Mouse (Mus musculus): ENCODE measurements around the gene Dpp9. TPM values are rescaled to one million over a fixed set of nuclear protein-coding genes. Genes with fewer than 3 reads are reported as not detected.
A peak's percentile ranks its signal among the peaks of the same experiment; 100 is the strongest.

Gene Dpp9
- polyA plus RNA-seq, 1 experiment from 2014 or later, result 28.5 TPM

- Histone ChIP-seq H3K4me1 (peaks cover 5% of the 10 kb centered on the region; the same call in 1 of the 2 replicates), H3K4me3 (no peak overlapping the region), H3K27ac (no peak overlapping the region), H3K4me2 (no peak overlapping the region), H3K9me3 (replicated peaks) (no peaks in the 10 kb centered on the region), H3K36me3 (no peaks in the 10 kb centered on the region), H3K9ac (no peak overlapping the region), H3K27me3 (replicated peaks) (peaks cover 12% of the 10 kb centered on the region)
- ATAC-seq, result no peak; the same call in 1 of the 2 replicates
- 11% methylated on average over 1 of the region's 1 CpGs for WGBS (ENCODE audit: insufficient replicate concordance)
These were observed 6.2 kb upstream of the Dpp9 start for GRCm38 (mm10) chr17:56224916-56225315.

- no peak overlapping the region for H3K4me3 ChIP-seq
- no peaks in the 10 kb centered on the region for H3K9me3 ChIP-seq (replicated peaks)
- H3K36me3 ChIP-seq, result peaks cover 10% of the 10 kb centered on the region; the same call in 1 of the 2 replicates
- H3K4me1 ChIP-seq, result peaks cover 39% of the 10 kb centered on the region
- WGBS (ENCODE audit: insufficient replicate concordance), result 38% methylated on average over 3 of the region's 3 CpGs
- no peaks in the 10 kb centered on the region; the same call in 1 of the 2 replicates for H3K27me3 ChIP-seq (replicated peaks)
- peak overlapping the region; percentile 85; the same call in 1 of the 2 replicates for H3K27ac ChIP-seq
- no peak overlapping the region for H3K9ac ChIP-seq
- ATAC-seq, result no peak
- H3K4me2 ChIP-seq, result peak overlapping the region; percentile 88
These were observed 1.1 kb upstream of the Dpp9 start for GRCm38 (mm10) chr17:56219805-56220204.

DNA sequence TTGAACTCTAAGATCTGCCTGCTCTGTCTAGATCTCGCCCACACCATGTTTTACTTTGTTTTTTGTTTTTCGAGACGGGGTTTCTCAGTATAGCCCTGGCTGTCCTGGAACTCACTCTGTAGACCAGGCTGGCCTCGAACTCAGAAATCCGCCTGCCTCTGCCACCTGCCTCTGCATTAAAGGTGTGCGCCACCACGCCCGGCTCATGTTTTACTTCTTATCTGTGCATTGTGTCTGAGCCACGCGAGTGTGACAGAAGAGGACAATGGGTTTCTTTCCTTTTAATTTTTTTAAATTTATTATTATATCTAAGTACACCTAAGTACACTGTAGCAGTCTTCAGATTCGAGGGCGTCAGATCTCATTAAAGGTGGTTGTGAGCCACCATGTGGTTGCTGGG lies 546 bp upstream of the Dpp9 start:
- peak overlapping the region; percentile 85 for H3K27ac ChIP-seq
- 27% methylated on average over 12 of the region's 12 CpGs for WGBS (ENCODE audit: insufficient replicate concordance)
- ATAC-seq, result no peak

DNA sequence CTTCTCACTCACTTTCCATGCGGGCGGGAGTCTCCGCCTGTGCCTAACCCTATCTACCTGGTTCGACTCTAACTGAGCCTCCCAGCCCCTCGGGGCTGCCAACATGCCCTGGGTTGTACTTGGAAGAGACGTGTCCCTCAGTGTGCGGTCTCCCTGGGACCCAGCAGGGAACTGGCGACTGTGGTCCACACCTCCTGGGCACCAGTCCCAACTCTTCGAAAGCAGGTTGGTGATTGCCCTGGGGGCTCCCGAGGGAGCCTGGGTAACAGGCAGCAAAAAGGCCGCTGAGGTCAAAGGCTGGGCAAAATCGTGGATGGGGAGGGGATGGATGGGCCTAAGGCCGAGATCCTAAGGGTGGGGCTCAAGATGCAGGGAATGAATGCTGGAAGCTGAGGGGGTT lies 1.0 kb downstream of the Dpp9 start:
- peak overlapping the region; percentile 87 for H3K9ac ChIP-seq
- H3K4me2 ChIP-seq, result peak overlapping the region; percentile 88
- peaks cover 12% of the 10 kb centered on the region; the same call in 1 of the 2 replicates for H3K36me3 ChIP-seq
- H3K4me3 ChIP-seq, result peak overlapping the region; percentile 83
- H3K27me3 ChIP-seq (replicated peaks), result no peaks in the 10 kb centered on the region; the same call in 1 of the 2 replicates
- ATAC-seq, result no peak
- H3K4me1 ChIP-seq, result peaks cover 47% of the 10 kb centered on the region
- 62% methylated on average over 13 of the region's 13 CpGs for WGBS (ENCODE audit: insufficient replicate concordance)
- H3K27ac ChIP-seq, result no peak overlapping the region
- no peaks in the 10 kb centered on the region for H3K9me3 ChIP-seq (replicated peaks)

More for the DNA sequence above, 546 bp upstream of the Dpp9 start:
- Histone ChIP-seq H3K9ac (peak overlapping the region; percentile 87), H3K36me3 (peaks cover 10% of the 10 kb centered on the region; the same call in 1 of the 2 replicates), H3K4me3 (peak overlapping the region; percentile 83), H3K4me2 (peak overlapping the region; percentile 88), H3K4me1 (peaks cover 38% of the 10 kb centered on the region), H3K27me3 (replicated peaks) (no peaks in the 10 kb centered on the region; the same call in 1 of the 2 replicates), H3K9me3 (replicated peaks) (no peaks in the 10 kb centered on the region)

DNA sequence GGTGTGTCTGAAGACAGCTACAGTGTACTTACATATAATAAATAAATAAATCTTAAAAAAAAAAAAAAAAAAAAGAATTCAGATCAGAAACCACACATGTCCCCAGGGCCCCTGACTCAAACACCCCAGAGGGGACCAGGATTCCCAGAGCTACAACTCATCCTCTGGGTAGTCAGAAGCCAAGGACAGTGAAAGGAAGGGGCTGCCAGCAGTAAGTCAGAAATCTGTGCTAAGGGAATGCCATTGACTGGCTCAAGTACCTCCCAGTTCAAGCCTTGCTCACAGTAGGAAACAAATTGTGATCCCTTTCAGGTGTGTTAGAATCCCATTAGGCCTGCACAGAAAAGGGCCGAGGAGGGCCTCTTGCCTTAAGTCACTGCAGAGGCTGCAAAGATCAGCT lies 4.5 kb downstream of the Dpp9 start:
- Histone ChIP-seq H3K4me2 (no peak overlapping the region), H3K4me1 (peaks cover 50% of the 10 kb centered on the region)
- 71% methylated on average over 1 of the region's 1 CpGs for whole genome bisulfite sequencing (ENCODE audit: insufficient replicate concordance)

DNA sequence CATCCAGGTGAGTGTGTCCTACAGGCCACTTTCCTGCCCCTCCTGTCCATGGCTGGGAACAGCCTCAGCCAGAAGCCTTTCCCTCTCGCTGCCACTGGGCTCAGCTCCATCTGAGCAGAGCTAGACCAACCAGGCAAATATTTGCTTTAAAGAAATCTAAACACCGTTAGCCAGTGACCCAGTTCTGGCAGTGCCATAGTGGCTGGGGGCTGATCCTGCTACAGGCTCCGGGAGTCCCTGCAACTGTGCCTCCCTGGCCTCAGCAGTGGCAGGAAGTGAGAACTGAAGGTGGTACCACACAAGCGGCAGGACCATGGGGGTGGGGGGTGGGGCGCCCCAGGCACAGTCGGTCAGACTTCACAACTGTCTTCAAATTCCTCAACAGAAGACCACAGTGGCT lies 6.0 kb downstream of the Dpp9 start:
- 31% methylated on average over 6 of the region's 6 CpGs for WGBS (ENCODE audit: insufficient replicate concordance)
- Histone ChIP-seq H3K27me3 (replicated peaks) (no peaks in the 10 kb centered on the region), H3K27ac (peak overlapping the region; percentile 53), H3K4me3 (no peak overlapping the region), H3K9ac (no peak overlapping the region), H3K9me3 (replicated peaks) (no peaks in the 10 kb centered on the region), H3K36me3 (peaks cover 56% of the 10 kb centered on the region), H3K4me1 (peaks cover 40% of the 10 kb centered on the region), H3K4me2 (peak overlapping the region; percentile 10; the same call in 1 of the 2 replicates)
- ATAC-seq, result peak; percentile 44

More for the DNA sequence above, 4.5 kb downstream of the Dpp9 start:
- Histone ChIP-seq H3K9ac (no peak overlapping the region), H3K27ac (no peak overlapping the region), H3K4me3 (no peak overlapping the region), H3K27me3 (replicated peaks) (no peaks in the 10 kb centered on the region), H3K9me3 (replicated peaks) (no peaks in the 10 kb centered on the region), H3K36me3 (peaks cover 40% of the 10 kb centered on the region)
- no peak for ATAC-seq

DNA sequence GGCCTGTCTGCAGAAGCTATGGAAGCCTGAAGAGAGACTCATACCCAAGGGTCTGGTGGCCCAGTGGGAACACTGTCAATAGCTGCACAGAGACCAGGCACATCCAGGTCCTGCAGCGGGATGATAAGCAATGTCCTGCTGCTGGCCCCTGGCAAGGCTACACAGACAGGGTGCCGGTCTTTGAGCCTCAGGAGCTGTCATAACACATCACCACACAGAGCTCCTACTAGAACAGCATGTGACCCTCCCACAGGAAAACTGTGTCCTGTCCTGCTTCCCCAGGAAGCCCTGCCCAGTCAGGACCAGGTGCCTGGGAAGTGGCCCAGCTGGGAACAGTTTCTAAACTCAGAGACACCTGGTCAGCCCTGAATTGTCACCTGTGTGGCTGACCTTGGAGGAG lies 7.6 kb downstream of the Dpp9 start:
- WGBS (ENCODE audit: insufficient replicate concordance), result 80% methylated on average over 2 of the region's 2 CpGs
- H3K4me3 ChIP-seq, result no peak overlapping the region
- peaks cover 35% of the 10 kb centered on the region for H3K4me1 ChIP-seq
- H3K9ac ChIP-seq, result no peak overlapping the region
- peaks cover 72% of the 10 kb centered on the region for H3K36me3 ChIP-seq
- H3K27ac ChIP-seq, result no peak overlapping the region
- no peaks in the 10 kb centered on the region for H3K9me3 ChIP-seq (replicated peaks)
- no peaks in the 10 kb centered on the region for H3K27me3 ChIP-seq (replicated peaks)
- ATAC-seq, result no peak
- no peak overlapping the region for H3K4me2 ChIP-seq

DNA sequence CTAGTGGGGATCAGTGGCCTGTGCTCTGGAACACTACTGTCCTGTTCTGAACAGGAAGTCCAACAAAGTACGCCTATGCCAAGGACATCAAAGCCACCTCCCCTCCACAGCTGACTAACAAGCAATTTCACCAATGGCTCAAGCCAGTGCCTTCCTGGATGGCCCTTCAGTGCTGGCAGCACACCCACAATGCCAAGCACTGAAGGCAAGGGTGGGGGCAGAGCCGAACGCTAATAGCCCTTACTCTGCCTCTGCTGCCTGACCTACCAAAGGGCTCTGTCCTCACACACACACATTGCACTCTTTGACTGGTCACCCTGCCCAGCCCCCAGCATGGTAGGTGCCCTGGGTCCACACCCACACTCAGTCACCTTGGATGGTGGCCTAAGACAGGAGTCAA lies 9.9 kb downstream of the Dpp9 start:
- Histone ChIP-seq H3K4me2 (no peak overlapping the region), H3K4me1 (peaks cover 29% of the 10 kb centered on the region), H3K27ac (no peak overlapping the region), H3K9ac (no peak overlapping the region), H3K4me3 (no peak overlapping the region), H3K27me3 (replicated peaks) (no peaks in the 10 kb centered on the region), H3K9me3 (replicated peaks) (no peaks in the 10 kb centered on the region), H3K36me3 (peaks cover 84% of the 10 kb centered on the region)
- no peak for ATAC-seq
- 92% methylated on average over 3 of the region's 3 CpGs for WGBS (ENCODE audit: insufficient replicate concordance)

DNA sequence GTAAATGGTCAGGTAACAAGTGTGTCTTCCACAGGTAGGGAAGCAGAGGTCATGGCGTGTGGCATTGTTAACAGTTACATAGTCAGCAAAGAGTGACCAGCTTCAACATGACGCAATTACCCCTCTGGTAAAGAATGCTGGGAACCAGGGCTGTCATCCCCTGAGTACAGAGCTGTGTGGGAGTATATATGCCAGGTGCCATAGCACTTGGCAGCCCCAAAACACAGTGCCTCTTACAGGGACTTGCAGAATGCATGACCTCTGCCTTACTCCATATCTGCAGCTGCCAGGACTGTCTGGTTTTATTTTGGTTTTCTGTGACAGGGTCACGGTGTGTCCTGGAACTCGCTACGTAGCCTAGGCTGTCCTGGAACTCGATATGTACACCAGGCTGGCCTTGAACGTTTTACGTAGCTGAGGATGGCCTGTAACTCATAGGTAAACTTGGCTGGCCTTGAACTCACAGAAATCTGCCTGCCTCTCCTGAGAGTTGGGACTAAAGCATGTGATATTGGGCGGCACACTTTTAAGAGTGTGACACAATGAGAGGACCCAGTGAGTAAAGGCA lies 10.7 kb downstream of the Dpp9 start:
- peaks cover 24% of the 10 kb centered on the region for H3K4me1 ChIP-seq
- H3K9ac ChIP-seq, result no peak overlapping the region
- H3K36me3 ChIP-seq, result peaks cover 90% of the 10 kb centered on the region
- ATAC-seq, result no peak
- H3K9me3 ChIP-seq (replicated peaks), result no peaks in the 10 kb centered on the region
- WGBS (ENCODE audit: insufficient replicate concordance), result 73% methylated on average over 9 of the region's 9 CpGs
- H3K4me2 ChIP-seq, result no peak overlapping the region
- H3K4me3 ChIP-seq, result no peak overlapping the region
- H3K27me3 ChIP-seq (replicated peaks), result no peaks in the 10 kb centered on the region
- no peak overlapping the region for H3K27ac ChIP-seq

DNA sequence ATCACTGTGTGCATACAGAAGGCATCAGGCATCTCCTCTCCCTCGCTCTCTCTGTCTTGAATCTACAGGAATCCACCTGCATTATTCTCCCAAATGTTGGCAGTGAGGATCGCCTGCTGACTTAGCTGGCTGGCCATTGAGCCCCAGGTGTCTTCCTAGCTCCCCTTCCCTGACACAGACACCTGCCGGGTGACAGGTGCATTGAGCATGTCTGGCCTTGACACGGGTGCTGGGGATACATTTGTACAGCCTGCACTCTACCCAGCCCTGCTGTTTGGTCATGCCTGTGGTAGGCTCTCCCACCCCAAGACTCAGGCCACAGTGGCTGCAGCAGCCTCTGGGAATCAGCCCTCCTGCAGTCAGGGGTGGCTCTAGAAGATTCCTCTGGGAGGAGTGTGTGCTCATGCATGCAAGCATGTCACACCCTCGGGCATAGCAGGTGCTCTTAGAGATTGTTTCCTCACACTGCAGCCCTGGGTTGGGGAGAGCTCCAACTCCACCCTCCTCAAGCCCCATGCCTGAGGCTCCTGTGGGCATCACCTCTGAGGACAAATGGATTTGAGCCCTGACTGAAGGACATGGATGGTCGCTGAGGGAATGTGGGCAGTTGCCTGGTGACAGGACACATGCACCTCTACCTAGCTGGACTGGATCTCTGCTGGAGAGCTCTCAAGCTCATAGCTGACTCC lies 11.6 kb downstream of the Dpp9 start:
- Histone ChIP-seq H3K27me3 (replicated peaks) (no peaks in the 10 kb centered on the region), H3K4me2 (no peak overlapping the region), H3K4me1 (peaks cover 15% of the 10 kb centered on the region), H3K36me3 (peaks cover 99% of the 10 kb centered on the region), H3K9ac (no peak overlapping the region), H3K9me3 (replicated peaks) (no peaks in the 10 kb centered on the region), H3K27ac (no peak overlapping the region), H3K4me3 (no peak overlapping the region)
- ATAC-seq, result no peak
- WGBS (ENCODE audit: insufficient replicate concordance), result 76% methylated on average over 6 of the region's 6 CpGs

DNA sequence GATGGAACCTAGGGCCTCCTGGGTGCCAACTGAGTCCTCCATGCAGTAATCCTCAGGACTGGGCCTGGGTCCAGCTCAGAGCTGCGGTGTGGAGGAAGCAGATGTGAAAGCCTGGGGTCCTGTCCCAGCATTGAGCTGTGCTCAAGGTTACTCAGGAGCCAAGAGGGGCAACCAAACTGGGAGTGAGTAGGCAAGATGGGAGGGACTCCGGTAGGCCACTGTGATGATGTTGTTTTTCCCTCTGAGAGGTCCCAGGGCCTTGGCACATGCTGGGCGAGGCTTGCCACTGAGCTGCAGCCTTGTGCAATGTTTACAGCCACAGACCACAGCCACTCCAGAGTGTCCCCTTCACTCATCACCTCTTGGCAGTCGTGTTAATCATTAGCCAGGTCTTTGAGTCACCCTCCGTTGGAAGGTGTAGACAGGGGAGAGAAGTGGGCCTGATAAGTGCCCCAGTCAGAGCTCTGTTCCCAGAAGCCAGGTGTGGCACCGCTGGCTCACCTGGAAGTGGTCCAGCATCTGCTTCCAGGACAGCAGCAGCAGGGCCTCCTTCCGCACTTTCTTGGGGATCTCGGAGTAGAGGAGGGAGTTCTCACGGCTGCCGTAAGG lies 12.3 kb downstream of the Dpp9 start:
- Histone ChIP-seq H3K9ac (no peak overlapping the region), H3K4me2 (no peak overlapping the region), H3K9me3 (replicated peaks) (no peaks in the 10 kb centered on the region), H3K36me3 (peaks cover 100% of the 10 kb centered on the region), H3K27ac (0 out of 2 replicates have a peak overlapping the region, but pooled peaks have one; percentile 17), H3K27me3 (replicated peaks) (no peaks in the 10 kb centered on the region), H3K4me1 (peaks cover 11% of the 10 kb centered on the region), H3K4me3 (no peak overlapping the region)
- peak; percentile 69 for ATAC-seq
- 81% methylated on average over 10 of the region's 10 CpGs for WGBS (ENCODE audit: insufficient replicate concordance)

- Histone ChIP-seq H3K36me3 (peaks cover 90% of the 10 kb centered on the region), H3K4me2 (no peak overlapping the region), H3K27me3 (replicated peaks) (no peaks in the 10 kb centered on the region), H3K9ac (no peak overlapping the region), H3K4me1 (peaks cover 11% of the 10 kb centered on the region), H3K9me3 (replicated peaks) (no peaks in the 10 kb centered on the region), H3K4me3 (no peak overlapping the region), H3K27ac (no peak overlapping the region)
- no peak for ATAC-seq
- WGBS (ENCODE audit: insufficient replicate concordance), result 69% methylated on average over 3 of the region's 3 CpGs
These were observed 15.0 kb downstream of the Dpp9 start for GRCm38 (mm10) chr17:56203729-56204128.
